Mouse (Mus musculus) midbrain, embryonic 16.5 days (tissue): ENCODE results near the gene Mettl7b. TPM values are rescaled to one million over a fixed set of nuclear protein-coding genes. Genes with fewer than 3 reads are reported as not detected.

Experiments
- ATAC-seq: fragments of 200-750 bp; cut with Nextera tagmentation; 2 replicates; pipeline ENCODE4 v1.8.0; 2017; ENCODE audit warnings: moderate TSS enrichment
- H3K27ac ChIP-seq: fragments of 300-500 bp; sonication (generic); 2 replicates; pipeline ENCODE4 v1.5.1; 2014; ENCODE audit warnings: mild to moderate bottlenecking, low read length, mixed read lengths
- H3K27me3 ChIP-seq: fragments of 300-500 bp; sonication (generic); 2 replicates; pipeline ENCODE4 v1.6.1; 2014; ENCODE audit warnings: low read depth, low read length, mixed read lengths; ENCODE audit not compliant: control insufficient read depth, insufficient read depth
- H3K36me3 ChIP-seq: fragments of 300-500 bp; sonication (generic); 2 replicates; pipeline ENCODE4 v1.6.1; 2014; ENCODE audit warnings: mild to moderate bottlenecking, low read length, moderate library complexity, mixed read lengths; ENCODE audit not compliant: control insufficient read depth, insufficient read depth
- H3K4me1 ChIP-seq: fragments of 300-500 bp; sonication (generic); 2 replicates; pipeline ENCODE4 v1.6.1; 2014; ENCODE audit warnings: mild to moderate bottlenecking, low read length, mixed read lengths; ENCODE audit not compliant: control insufficient read depth, insufficient read depth
- H3K4me2 ChIP-seq: fragments of 300-500 bp; sonication (generic); 2 replicates; pipeline ENCODE4 v1.6.1; 2014; ENCODE audit warnings: mild to moderate bottlenecking, low read length, mixed read lengths
- H3K4me3 ChIP-seq: fragments of 300-500 bp; sonication (generic); 2 replicates; pipeline ENCODE4 v1.5.1; 2014; ENCODE audit warnings: low read depth, mild to moderate bottlenecking, low read length, moderate library complexity, mixed read lengths
- H3K9ac ChIP-seq: fragments of 300-500 bp; sonication (generic); 2 replicates; pipeline ENCODE4 v1.6.1; 2014; ENCODE audit warnings: low read depth, low read length, mixed read lengths
- H3K9me3 ChIP-seq: fragments of 300-500 bp; sonication (generic); replicated peaks from 2 replicates; pipeline ENCODE4 v1.6.1; 2014; ENCODE audit warnings: mild to moderate bottlenecking, low read length, mixed read lengths; ENCODE audit not compliant: control insufficient read depth, poor library complexity, severe bottlenecking
- WGBS: fragments of 180-500 bp; shearing (Covaris S2); extraction: QIAGEN DNeasy Blood & Tissue Kit; methylation state at CpG from one replicate; pipeline ENCODE4 v1.1.7; 2014; 5-methylcytosine and 5-hydroxymethylcytosine counted together
- polyA plus RNA-seq: library from polyadenylated mRNA; unstranded; fragments of >200 nt; fragmentation: Nextera tagmentation; extraction: Ambion mirVana; gene quantifications from 2 replicates; pipeline ENCODE4 v1.2.1, GENCODE M21; 2015

The Mettl7b gene
- polyA plus RNA-seq, 1 experiment from 2014 or later, result not detected

DNA sequence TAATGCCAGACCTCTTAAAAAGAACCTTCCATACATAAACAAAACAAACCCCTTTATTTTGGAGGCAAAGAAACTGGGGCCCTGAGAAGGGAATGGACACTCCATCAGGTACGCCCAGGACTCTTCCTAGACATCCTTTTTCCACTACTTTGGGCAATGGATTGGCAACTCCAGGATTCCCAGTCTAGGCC is 38.1 kb downstream of the Mettl7b start, which contains the start of gene Rdh5:
Rdh5 (minus strand) TSS at position 67 of the 191 bp plus-strand sequence.
- no peaks in the 10 kb centered on the region for H3K36me3 ChIP-seq
- WGBS, result 8% methylated on average over 1 of the region's 1 CpGs
- H3K27ac ChIP-seq, result peak within 1 kb of the TSS; percentile 97
- peaks cover 18% of the 10 kb centered on the region for H3K4me1 ChIP-seq
- ATAC-seq, result no peak
- peak within 1 kb of the TSS; percentile 85 for H3K9ac ChIP-seq
- H3K9me3 ChIP-seq, result no peaks in the 10 kb centered on the region
- peak within 1 kb of the TSS; percentile 85 for H3K4me2 ChIP-seq
- no peaks in the 10 kb centered on the region for H3K27me3 ChIP-seq
- peak within 1 kb of the TSS; percentile 86 for H3K4me3 ChIP-seq

DNA sequence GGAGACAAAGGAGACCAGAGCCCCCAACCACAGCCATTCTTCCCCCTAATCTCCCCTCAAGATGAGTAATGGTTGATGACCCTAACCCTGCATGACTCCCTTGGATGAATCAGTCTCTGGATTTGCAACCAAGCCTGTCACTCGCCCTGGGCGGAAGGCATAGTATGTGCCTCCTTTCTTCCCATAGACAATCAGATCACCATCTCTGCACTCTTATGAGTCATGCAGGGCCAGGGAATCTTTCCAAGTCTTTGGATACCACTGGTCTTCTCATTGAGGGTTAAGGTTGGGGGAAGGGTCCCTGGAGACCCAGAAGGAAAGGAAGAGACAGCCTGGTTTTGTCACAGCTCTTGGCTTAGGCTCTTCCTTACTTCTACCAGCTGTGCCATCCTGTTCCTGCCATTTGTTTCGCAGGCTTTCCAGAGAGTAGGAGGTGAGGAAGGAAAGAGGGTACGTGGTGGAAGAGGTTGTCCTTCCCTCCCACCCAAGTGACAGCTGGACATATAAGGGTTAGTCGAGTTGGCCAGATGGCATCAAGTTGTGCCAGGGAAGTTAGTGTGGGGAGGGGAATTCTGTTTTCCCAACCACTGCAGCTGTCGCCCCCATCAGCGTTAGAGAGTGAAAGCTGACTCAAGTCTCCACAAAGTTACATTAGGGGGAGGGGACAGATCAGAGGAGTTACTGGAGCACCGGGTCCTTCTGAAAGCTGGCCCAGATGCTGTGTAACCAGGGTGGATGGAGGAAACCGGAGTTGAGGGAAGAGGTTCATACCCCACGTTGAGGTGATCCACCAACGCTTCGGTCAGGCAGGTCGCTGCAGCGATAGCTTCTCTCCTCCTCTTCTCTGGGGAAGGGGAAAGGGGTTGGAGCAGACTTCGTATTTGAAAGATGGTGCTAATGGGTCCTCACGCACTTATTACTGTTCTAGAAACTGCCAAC is 38.6 kb downstream of the Mettl7b start:
- peaks cover 18% of the 10 kb centered on the region for H3K4me1 ChIP-seq
- no peak for ATAC-seq
- H3K27me3 ChIP-seq, result no peaks in the 10 kb centered on the region
- no peaks in the 10 kb centered on the region for H3K9me3 ChIP-seq
- H3K36me3 ChIP-seq, result no peaks in the 10 kb centered on the region
- peak overlapping the region; percentile 86 for H3K4me3 ChIP-seq
- peak overlapping the region; percentile 97; the same call in 1 of the 2 replicates for H3K27ac ChIP-seq
- H3K9ac ChIP-seq, result peak overlapping the region; percentile 85; the same call in 1 of the 2 replicates
- 75% methylated on average over 16 of the region's 16 CpGs for WGBS
- peak overlapping the region; percentile 85 for H3K4me2 ChIP-seq

DNA sequence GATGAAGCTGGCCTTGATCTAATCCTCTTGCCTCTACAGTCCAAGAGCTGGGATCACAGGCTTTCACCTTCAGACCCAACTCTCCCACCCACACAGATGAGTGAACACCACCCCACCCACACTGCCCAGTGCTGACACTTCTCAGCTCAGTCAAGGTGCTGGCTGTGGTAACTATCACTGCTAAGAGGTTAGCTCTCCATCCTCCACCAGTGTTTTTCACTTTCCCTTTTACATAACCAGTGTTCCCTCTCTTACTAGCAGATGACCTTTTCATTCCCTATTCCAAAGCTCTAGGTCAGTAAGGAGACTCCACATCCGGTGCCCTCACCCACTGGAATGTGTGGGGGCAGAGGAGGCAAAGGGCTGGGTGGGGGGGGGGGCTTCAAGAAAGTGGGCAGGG is 39.5 kb downstream of the Mettl7b start:
- H3K4me3 ChIP-seq, result no peak overlapping the region
- no peak overlapping the region for H3K9ac ChIP-seq
- 85% methylated on average over 1 of the region's 1 CpGs for WGBS
- no peak overlapping the region for H3K4me2 ChIP-seq
- no peaks in the 10 kb centered on the region for H3K9me3 ChIP-seq
- no peak for ATAC-seq
- H3K27ac ChIP-seq, result no peak overlapping the region
- no peaks in the 10 kb centered on the region for H3K27me3 ChIP-seq
- peaks cover 18% of the 10 kb centered on the region for H3K4me1 ChIP-seq
- no peaks in the 10 kb centered on the region for H3K36me3 ChIP-seq

DNA sequence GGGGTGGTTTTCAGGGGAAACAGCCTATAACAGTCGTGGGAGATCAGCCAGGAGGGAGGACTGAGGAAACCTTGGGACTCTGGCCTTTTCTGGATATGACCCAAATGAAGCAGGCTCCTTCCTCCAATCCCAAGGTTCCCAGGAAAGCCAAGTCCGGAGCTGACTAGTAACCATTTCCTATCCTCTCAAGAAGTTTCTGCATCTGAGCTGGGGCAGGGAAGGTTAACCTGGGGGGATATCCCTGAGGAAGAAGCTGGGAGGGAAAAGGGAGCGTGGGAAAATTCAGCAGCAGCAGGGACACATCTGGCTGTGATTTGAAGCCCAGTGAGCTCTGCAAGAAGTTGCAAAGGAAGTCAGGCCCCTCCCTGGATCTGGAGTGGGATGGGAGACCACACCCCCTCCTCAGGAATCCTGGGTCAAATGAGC is 40.0 kb downstream of the Mettl7b start:
- no peaks in the 10 kb centered on the region for H3K9me3 ChIP-seq
- no peaks in the 10 kb centered on the region for H3K36me3 ChIP-seq
- H3K4me2 ChIP-seq, result no peak overlapping the region
- ATAC-seq, result no peak
- no peak overlapping the region for H3K9ac ChIP-seq
- H3K27ac ChIP-seq, result no peak overlapping the region
- WGBS, result 90% methylated on average over 3 of the region's 3 CpGs
- H3K4me3 ChIP-seq, result no peak overlapping the region
- no peaks in the 10 kb centered on the region for H3K27me3 ChIP-seq
- H3K4me1 ChIP-seq, result peaks cover 18% of the 10 kb centered on the region

DNA sequence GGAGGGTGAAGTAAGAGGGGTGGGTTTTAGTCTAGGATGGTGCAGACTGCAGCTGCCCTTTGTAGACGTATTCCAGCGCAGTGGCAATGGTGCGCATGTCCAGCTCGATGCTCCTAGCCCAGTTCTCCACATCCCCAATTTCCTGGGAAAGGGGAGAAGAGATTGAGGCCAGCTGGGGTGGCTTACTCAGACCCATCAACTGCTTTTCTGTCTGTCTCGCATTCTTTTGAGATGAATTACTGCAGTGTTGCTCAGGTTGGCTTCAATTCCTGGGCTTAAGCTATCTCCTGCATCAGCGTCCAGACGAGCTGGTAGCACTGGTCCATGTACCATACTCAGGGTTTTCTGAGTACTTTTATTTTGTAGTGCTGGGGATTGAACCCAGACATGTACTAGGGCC is 40.8 kb downstream of the Mettl7b start:
- Histone ChIP-seq H3K36me3 (no peaks in the 10 kb centered on the region), H3K9ac (no peak overlapping the region), H3K27me3 (no peaks in the 10 kb centered on the region), H3K4me3 (no peak overlapping the region), H3K27ac (peak overlapping the region; percentile 48; the same call in 1 of the 2 replicates), H3K4me2 (no peak overlapping the region), H3K9me3 (no peaks in the 10 kb centered on the region), H3K4me1 (peaks cover 18% of the 10 kb centered on the region)
- WGBS, result 84% methylated on average over 7 of the region's 7 CpGs
- ATAC-seq, result no peak

DNA sequence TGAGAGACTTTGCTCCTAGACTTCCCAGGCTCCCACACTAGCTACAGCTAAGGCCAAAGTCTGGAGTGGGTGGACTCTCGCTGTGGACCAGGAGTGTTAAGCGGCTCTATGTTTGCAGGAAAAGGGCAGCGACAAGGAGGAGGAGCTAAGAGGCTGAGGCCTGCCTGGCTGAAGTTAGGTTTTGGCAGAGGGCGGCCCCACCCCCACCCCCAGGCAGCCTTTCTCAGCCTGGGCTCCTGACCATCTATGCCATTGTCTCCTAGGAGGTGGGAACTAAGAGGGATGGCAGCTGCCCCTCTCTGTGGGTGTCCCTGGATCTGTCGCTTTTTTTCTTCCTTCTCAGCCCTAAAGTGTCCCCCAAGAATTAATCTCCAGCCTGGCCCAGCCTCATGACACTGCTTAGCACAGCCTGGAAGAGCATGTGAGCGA is 41.6 kb downstream of the Mettl7b start:
- H3K9ac ChIP-seq, result 0 out of 2 replicates have a peak overlapping the region, but pooled peaks have one; percentile 12
- H3K27me3 ChIP-seq, result no peaks in the 10 kb centered on the region
- no peak overlapping the region for H3K4me3 ChIP-seq
- ATAC-seq, result no peak
- whole genome bisulfite sequencing, result 13% methylated on average over 6 of the region's 6 CpGs
- H3K36me3 ChIP-seq, result no peaks in the 10 kb centered on the region
- no peaks in the 10 kb centered on the region for H3K9me3 ChIP-seq
- H3K4me2 ChIP-seq, result no peak overlapping the region
- peaks cover 17% of the 10 kb centered on the region for H3K4me1 ChIP-seq
- H3K27ac ChIP-seq, result peak overlapping the region; percentile 48

DNA sequence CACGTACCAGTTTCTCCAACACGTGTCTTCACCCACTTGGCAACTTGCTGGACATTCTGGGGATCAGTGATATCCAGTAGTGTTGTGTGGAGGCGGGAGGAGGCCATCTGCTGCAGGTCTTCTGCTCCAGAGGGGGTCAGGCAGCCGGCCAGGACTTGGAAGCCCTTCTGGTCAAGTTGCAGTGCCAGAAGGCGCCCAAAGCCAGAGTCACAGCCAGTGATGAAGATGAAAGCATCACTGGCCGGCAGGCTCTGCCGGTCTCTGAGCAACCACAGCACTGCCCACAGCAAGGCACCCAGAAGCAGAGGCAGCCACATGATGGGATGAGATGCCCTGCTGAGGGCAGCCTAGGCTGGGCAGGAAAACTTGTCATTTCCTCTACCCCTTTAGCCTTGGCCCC is 42.5 kb downstream of the Mettl7b start:
- Histone ChIP-seq H3K36me3 (no peaks in the 10 kb centered on the region), H3K4me1 (peaks cover 11% of the 10 kb centered on the region), H3K9me3 (no peaks in the 10 kb centered on the region), H3K27ac (peak overlapping the region; percentile 6; the same call in 1 of the 2 replicates), H3K9ac (no peak overlapping the region), H3K27me3 (no peaks in the 10 kb centered on the region), H3K4me3 (no peak overlapping the region), H3K4me2 (no peak overlapping the region)
- WGBS, result 69% methylated on average over 7 of the region's 7 CpGs
- no peak for ATAC-seq

DNA sequence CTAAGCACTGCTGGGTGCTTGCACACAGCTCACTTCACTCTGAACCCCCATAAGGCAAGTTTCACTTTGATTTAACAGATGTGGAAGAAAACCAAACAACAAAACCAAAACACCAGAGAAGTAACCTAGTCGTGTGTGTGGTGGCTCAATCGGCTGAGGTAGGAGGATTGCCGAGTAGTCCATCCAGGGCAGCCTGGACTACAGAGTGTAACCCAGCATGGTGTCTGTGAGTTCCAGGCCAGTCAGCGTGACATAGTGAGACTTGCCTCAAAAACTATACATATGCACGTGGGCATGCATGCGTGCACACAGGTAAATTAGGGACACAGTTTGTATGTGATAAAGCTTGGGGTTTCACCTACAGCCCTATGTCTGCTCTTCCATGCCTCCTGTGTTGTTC is 43.4 kb downstream of the Mettl7b start:
- Histone ChIP-seq H3K27ac (0 out of 2 replicates have a peak overlapping the region, but pooled peaks have one; percentile 18), H3K4me2 (no peak overlapping the region), H3K9me3 (no peaks in the 10 kb centered on the region), H3K9ac (no peak overlapping the region), H3K36me3 (no peaks in the 10 kb centered on the region), H3K4me3 (no peak overlapping the region), H3K27me3 (no peaks in the 10 kb centered on the region), H3K4me1 (peaks cover 6% of the 10 kb centered on the region)
- no peak for ATAC-seq
- 90% methylated on average over 6 of the region's 6 CpGs for WGBS

DNA sequence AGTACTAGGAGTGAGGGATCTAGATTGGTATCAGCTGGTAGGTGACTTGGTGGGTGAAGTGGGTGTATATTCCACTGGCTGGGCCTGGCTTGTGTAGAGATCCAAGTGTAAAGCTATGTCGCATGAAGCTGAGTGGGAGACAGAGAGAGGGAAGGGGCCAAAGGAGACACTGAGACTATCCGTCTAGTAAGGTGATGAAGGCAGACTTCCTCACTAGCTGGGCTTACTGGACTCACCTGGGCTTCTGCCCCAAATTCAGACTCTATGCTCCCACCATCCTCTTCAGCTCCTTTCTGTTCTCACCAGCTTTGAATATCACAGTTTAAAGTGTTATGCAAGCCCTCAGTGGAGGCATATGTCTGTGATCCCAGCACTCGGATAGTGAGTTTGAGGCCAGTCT is 44.1 kb downstream of the Mettl7b start:
- no peak for ATAC-seq
- no peaks in the 10 kb centered on the region for H3K36me3 ChIP-seq
- no peak overlapping the region for H3K4me2 ChIP-seq
- H3K27ac ChIP-seq, result no peak overlapping the region
- WGBS, result 96% methylated on average over 3 of the region's 3 CpGs
- H3K4me3 ChIP-seq, result no peak overlapping the region
- H3K9ac ChIP-seq, result no peak overlapping the region
- H3K27me3 ChIP-seq, result no peaks in the 10 kb centered on the region
- 0 out of 2 replicates have a peak, but pooled peaks cover 3% of the 10 kb centered on the region for H3K4me1 ChIP-seq
- H3K9me3 ChIP-seq, result no peaks in the 10 kb centered on the region
